Mouse (Mus musculus) liver, postnatal 0 days (tissue): Measurements from ENCODE around the gene Wdr13.
A peak's percentile ranks its signal among the peaks of the same experiment; 100 is the strongest.

Experiments used
- CTCF ChIP-seq: sonication (generic); IDR thresholded peaks from 2 replicates; pipeline ENCODE4 v1.5.1; 2016; ENCODE audit warnings: antibody characterized with exemption, low read depth
- EP300 ChIP-seq: IDR thresholded peaks from 2 replicates; pipeline ENCODE4 v1.6.1; 2016; ENCODE audit warnings: antibody characterized with exemption, low read depth, mild to moderate bottlenecking

DNA sequence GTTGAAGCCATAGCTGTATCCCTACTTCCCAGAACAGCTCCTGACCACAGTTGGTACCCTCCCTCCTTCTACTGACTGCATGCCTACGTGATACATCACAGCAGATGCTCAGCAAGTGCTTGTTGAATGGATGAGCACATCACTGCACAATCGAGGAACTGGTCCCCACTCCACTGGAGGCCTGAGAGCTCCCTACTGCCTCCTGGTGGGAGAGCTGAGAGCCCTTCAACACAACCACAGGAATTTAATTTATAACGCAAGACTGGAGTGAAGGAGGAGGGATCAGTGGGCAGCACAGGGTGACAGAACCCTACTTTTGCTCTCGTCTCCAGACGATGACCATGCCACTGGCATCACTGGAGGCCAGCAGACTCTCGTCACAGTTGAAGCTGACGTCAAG, 7.5 kb downstream of the Wdr13 start:
- TF ChIP-seq CTCF (peak; percentile 58), EP300 (no peak)
